Mouse (Mus musculus): ENCODE data around the gene Enox1. TPM values are rescaled to one million over a fixed set of nuclear protein-coding genes. Genes with fewer than 3 reads are reported as not detected.

Enox1 gene
- total and polyA plus RNA-seq, 2 experiments from 2014 or later = 23.1 to 49.6 TPM

DNA sequence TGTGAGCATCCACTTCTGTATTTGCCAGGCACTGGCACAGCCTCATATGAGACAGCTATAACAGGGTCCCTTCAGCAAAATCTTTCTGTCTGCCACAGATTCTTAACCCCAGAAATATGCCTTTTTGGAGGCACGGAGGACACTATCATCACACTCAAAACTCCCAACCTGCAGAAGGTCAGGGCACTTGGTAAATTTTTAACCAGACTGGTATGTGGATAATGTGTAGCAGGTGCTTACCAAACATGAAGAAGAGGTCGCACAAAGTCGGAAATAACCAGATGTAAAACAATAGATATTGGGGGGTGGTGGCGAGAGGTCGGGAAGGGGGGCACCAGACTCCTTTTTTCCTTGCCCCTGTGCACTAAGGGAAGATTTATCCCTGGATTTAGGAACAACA lies 430.6 kb downstream of the Enox1 start:
- Histone ChIP-seq H3K4me3 (ENCODE audit: low read depth, low read length) (no peak overlapping the region), H3K4me1 (ENCODE audit: insufficient read depth, low read length) (no peaks in the 10 kb centered on the region), H3K27me3 (ENCODE audit: insufficient read depth, low read length) (no peaks in the 10 kb centered on the region), H3K27ac (ENCODE audit: low read depth, low read length) (no peak overlapping the region), H3K9me3 (ENCODE audit: low read length) (no peaks in the 10 kb centered on the region), H3K4me2 (ENCODE audit: low read depth, low read length, poor library complexity, severe bottlenecking) (no peak overlapping the region), H3K9ac (replicated peaks; ENCODE audit: low read length, poor library complexity, severe bottlenecking) (no peak overlapping the region), H3K36me3 (ENCODE audit: insufficient read depth, low read length) (no peaks in the 10 kb centered on the region)
- ATAC-seq (ENCODE audit: low FRiP score) (no peak), DNase-seq (ENCODE audit: low spot score) (no peak)
- 79% methylated on average over 5 of the region's 5 CpGs for WGBS
- TF ChIP-seq CTCF (IDR thresholded peaks at IDR 0.05) = no peak

DNA sequence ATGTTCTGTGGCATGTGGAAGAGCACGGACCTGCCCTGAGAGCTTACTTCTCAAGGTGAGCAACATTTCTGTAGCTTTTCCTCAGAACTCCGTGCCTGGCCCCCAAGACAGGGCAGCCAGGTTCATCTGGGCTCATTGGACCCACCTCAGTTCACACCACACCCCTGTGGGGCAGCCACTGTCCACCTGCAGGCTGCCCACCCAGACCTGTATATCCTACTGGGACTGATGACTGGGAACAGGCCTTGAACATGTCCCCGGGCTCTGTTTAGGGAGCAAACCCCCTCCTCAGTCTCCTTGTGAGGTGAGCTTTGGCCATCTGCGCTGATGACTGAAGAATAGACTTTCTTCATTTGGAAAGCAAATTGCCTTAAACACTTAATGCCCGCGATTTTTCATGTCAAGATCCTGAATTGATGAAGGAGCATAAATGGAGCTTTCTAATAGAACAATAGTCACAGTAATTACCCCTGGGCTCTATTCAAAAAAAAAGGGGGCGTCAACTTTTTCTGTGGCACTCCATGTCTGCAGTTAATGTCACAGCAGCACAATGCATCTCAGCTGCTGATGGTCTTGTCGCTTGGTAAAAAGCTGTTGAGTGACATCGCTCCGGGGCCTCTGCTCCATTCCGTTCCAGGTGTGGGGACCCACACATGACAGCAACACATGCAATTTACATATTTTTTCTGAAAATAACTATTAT lies 436.7 kb downstream of the Enox1 start:
- Histone ChIP-seq H3K27ac (ENCODE audit: low read depth, low read length) (no peak overlapping the region), H3K9me3 (ENCODE audit: low read length) (no peaks in the 10 kb centered on the region), H3K4me1 (ENCODE audit: insufficient read depth, low read length) (no peaks in the 10 kb centered on the region), H3K36me3 (ENCODE audit: insufficient read depth, low read length) (peaks cover 4% of the 10 kb centered on the region; the same call in 1 of the 2 replicates), H3K27me3 (ENCODE audit: insufficient read depth, low read length) (no peaks in the 10 kb centered on the region), H3K4me3 (ENCODE audit: low read depth, low read length) (no peak overlapping the region), H3K9ac (replicated peaks; ENCODE audit: low read length, poor library complexity, severe bottlenecking) (no peak overlapping the region), H3K4me2 (ENCODE audit: low read depth, low read length, poor library complexity, severe bottlenecking) (no peak overlapping the region)
- TF ChIP-seq CTCF (IDR thresholded peaks at IDR 0.05) = no peak
- DNase-seq (ENCODE audit: low spot score) = no peak
- 61% methylated on average over 11 of the region's 11 CpGs for WGBS
- no peak for ATAC-seq (ENCODE audit: low FRiP score)

DNA sequence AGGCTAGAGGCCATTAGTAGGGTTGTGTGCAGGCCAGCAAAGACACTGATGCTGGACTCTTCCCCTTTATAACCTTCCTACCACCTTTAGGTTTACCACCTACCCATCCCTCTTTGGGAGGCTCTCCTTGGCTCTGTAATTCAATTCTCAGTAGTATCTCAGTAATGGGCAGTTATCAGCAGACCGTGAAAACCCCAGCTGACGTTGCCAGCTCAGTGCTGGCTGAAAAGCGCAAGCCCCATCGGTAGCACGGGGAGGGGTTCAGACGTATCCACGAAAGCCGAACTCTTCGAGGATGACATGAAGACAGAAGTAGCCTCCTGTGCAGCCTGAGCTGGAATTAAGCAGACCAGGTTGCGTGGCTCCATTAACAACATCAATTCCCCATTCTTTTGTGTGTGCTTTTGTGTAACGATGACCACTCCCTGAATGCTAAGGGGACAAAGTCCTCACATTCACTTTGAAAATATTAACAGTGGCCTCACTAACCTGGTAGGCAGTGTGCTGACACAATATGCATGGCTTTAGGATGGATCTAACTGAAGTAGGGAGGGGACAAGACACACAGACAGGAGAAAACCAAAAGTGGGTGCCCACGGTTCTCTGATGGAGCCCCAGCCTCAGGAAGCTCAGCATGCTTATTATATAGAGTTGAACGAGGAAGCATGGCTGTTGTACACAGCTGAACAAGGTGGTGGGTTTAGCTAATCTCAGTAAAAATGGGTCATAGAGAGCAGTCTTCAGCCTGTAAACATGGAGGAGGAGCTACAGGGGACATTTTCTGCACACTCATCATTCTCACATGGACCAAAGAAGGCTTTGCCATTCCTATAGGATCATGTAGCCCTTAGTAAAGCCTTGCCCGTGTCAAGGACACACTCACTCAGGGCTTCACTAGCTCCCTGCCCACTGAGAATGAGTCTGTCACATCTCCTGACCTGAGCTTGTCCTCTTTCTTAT lies 439.9 kb downstream of the Enox1 start:
- no peak for ATAC-seq (ENCODE audit: low FRiP score)

GRCm38 (mm10) chr14:77599016-77599704 lies 442.6 kb downstream of the Enox1 start:
- no peaks in the 10 kb centered on the region for H3K4me1 ChIP-seq (ENCODE audit: insufficient read depth, low read length)
- no peak overlapping the region; the same call in 1 of the 2 replicates for H3K27ac ChIP-seq (ENCODE audit: low read depth, low read length)
- no peak overlapping the region for H3K4me2 ChIP-seq (ENCODE audit: low read depth, low read length, poor library complexity, severe bottlenecking)
- DNase-seq (ENCODE audit: low spot score) (no peak), ATAC-seq (ENCODE audit: low FRiP score) (no peak)
- no peak for TF ChIP-seq CTCF (IDR thresholded peaks at IDR 0.05)
- no peak overlapping the region for H3K9ac ChIP-seq (replicated peaks; ENCODE audit: low read length, poor library complexity, severe bottlenecking)
- H3K4me3 ChIP-seq (ENCODE audit: low read depth, low read length) = no peak overlapping the region
- no peaks in the 10 kb centered on the region for H3K27me3 ChIP-seq (ENCODE audit: insufficient read depth, low read length)
- 53% methylated on average over 14 of the region's 14 CpGs for WGBS
- no peaks in the 10 kb centered on the region for H3K9me3 ChIP-seq (ENCODE audit: low read length)
- H3K36me3 ChIP-seq (ENCODE audit: insufficient read depth, low read length) = peaks cover 8% of the 10 kb centered on the region; the same call in 1 of the 2 replicates

More for the DNA sequence above, 439.9 kb downstream of the Enox1 start:
- Histone ChIP-seq H3K9me3 (ENCODE audit: low read length) (no peaks in the 10 kb centered on the region), H3K4me3 (ENCODE audit: low read depth, low read length) (no peak overlapping the region), H3K4me2 (ENCODE audit: low read depth, low read length, poor library complexity, severe bottlenecking) (no peak overlapping the region), H3K9ac (replicated peaks; ENCODE audit: low read length, poor library complexity, severe bottlenecking) (no peak overlapping the region), H3K27me3 (ENCODE audit: insufficient read depth, low read length) (no peaks in the 10 kb centered on the region), H3K4me1 (ENCODE audit: insufficient read depth, low read length) (no peaks in the 10 kb centered on the region), H3K36me3 (ENCODE audit: insufficient read depth, low read length) (peaks cover 4% of the 10 kb centered on the region; the same call in 1 of the 2 replicates), H3K27ac (ENCODE audit: low read depth, low read length) (no peak overlapping the region)
- 93% methylated on average over 14 of the region's 14 CpGs for WGBS
- DNase-seq (ENCODE audit: low spot score) = no peak
- no peak for TF ChIP-seq CTCF (IDR thresholded peaks at IDR 0.05)

DNA sequence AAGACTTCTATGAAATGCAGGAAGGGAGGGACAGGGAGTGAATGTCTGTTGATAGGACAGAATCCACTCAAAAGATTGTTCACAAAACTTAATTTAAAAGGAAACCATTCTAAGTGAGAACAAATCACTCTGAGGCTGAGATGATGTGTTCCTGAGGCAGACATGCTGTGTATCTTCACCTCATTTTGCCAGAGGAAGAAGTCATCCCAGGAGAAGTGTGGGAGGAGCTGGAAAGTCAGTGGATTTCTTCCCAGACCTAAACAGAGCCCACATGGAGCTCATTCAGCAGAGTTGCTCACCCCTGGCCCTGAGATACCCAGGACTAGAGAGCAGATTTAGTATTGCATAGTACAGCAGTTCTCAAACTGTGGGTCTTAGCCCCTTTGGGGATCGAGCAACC lies 444.2 kb downstream of the Enox1 start:
- Histone ChIP-seq H3K27me3 (ENCODE audit: insufficient read depth, low read length) (no peaks in the 10 kb centered on the region), H3K36me3 (ENCODE audit: insufficient read depth, low read length) (peaks cover 8% of the 10 kb centered on the region; the same call in 1 of the 2 replicates), H3K4me3 (ENCODE audit: low read depth, low read length) (no peak overlapping the region), H3K9ac (replicated peaks; ENCODE audit: low read length, poor library complexity, severe bottlenecking) (no peak overlapping the region), H3K9me3 (ENCODE audit: low read length) (no peaks in the 10 kb centered on the region), H3K27ac (ENCODE audit: low read depth, low read length) (no peak overlapping the region), H3K4me2 (ENCODE audit: low read depth, low read length, poor library complexity, severe bottlenecking) (no peak overlapping the region), H3K4me1 (ENCODE audit: insufficient read depth, low read length) (no peaks in the 10 kb centered on the region)
- no peak for DNase-seq (ENCODE audit: low spot score)
- no peak for ATAC-seq (ENCODE audit: low FRiP score)
- no peak for TF ChIP-seq CTCF (IDR thresholded peaks at IDR 0.05)
- 96% methylated on average over 1 of the region's 1 CpGs for WGBS

Measured in midbrain, postnatal 0 days (tissue).